Mouse (Mus musculus) embryonic fibroblast, embryonic 13.5 days (primary cell): ENCODE measurements around the gene Odf2l. TPM values are rescaled to one million over a fixed set of nuclear protein-coding genes. Genes with fewer than 3 reads are reported as not detected.

ENCODE experiments used
- H3K27ac ChIP-seq: 2 replicates; pipeline ENCODE4 v1.5.1; 2012; ENCODE audit warnings: low read length, control low read depth, inconsistent platforms; ENCODE audit not compliant: insufficient read depth
- H3K4me1 ChIP-seq: 2 replicates; pipeline ENCODE4 v1.6.1; 2011; ENCODE audit warnings: low read length; ENCODE audit not compliant: control insufficient read depth, insufficient read depth
- H3K4me3 ChIP-seq: 2 replicates; pipeline ENCODE4 v1.5.1; 2011; ENCODE audit warnings: mild to moderate bottlenecking, control low read depth, low read length; ENCODE audit not compliant: insufficient read depth
- CTCF ChIP-seq: IDR thresholded peaks from 2 replicates; pipeline ENCODE4 v1.5.1; 2011; ENCODE audit warnings: mild to moderate bottlenecking, control low read depth, low read length, moderate library complexity, borderline replicate concordance; ENCODE audit not compliant: insufficient read depth
- POLR2A ChIP-seq: IDR thresholded peaks from 2 replicates; pipeline ENCODE4 v1.6.1; 2011; ENCODE audit warnings: low read depth, mild to moderate bottlenecking, control low read depth, low read length, moderate library complexity
- polyA plus RNA-seq: library from polyadenylated mRNA; stranded (reverse); fragments of >200 nt; gene quantifications from 2 replicates; pipeline ENCODE4 v1.2.4, GENCODE M21; 2011; ENCODE audit warnings: low read depth; ENCODE audit not compliant: missing spikeins, insufficient read length

Gene Odf2l
- 22.4 and 40.7 TPM in 2 replicates for polyA plus RNA-seq

DNA sequence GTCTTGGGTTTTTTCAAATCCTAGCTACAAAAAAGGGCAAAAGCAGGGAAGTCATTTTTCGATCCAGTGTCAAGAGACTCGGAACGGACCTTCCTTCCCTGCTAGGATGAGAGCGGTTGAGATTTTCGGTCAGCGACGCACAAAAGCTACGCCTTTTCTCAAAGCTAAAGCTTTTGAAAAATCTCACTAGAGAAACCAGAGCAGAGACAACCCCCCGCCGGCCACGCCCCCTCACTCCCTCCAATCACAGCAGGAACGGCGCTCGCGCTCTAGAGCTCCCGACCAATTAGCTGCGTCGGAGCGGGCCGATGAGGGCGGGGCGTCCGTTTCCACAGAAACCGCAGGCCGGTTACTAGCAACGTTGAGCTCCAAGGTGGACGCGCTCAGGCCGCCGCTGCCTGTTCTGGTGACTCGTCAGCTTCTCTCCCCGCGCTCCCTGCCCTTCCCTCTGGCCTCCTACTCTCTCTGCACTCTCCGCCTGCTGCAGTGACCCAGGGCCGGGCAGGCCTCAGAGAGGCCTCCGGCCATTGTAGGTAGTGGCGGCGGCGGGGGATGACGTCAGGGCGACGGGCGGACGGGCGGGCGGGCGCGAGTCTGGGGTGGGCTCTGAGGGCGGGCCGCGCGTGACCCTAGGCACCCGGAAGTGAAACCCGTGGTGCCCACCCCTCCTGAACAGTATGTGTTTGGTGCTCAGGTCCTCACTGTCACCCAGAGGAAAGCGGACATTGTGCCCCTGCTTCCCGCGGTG, at the start of gene Odf2l:
Gene Odf2l (plus strand): TSS at position 335 of the 748 bp plus-strand sequence.
- TF ChIP-seq CTCF (no peak), POLR2A (peak; percentile 88)
- peaks cover 6% of the 10 kb centered on the region; the same call in 1 of the 2 replicates for H3K4me1 ChIP-seq
- H3K27ac ChIP-seq = peak within 1 kb of the TSS; percentile 95
- H3K4me3 ChIP-seq = peak within 1 kb of the TSS; percentile 76

DNA sequence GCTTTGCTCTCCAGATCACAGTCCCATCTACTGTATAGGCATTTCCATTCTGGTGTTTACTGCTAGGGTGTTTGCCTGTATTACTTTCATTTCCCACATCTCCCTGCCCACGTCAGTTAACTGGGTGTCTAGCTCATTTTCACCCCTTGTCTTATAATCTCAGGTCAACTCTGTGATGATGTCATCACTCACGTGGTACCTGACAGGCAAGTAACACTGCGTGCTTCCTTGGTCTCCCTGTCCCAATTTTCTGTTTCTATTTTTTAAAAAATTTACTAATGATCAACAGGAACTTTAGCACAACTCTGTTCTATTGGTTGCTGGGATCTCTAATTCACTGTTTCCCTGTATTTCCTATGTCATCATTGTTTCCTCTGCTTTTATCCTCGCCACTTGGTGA, 49.4 kb upstream of the Odf2l start:
- TF ChIP-seq CTCF (no peak), POLR2A (no peak)
- no peaks in the 10 kb centered on the region for H3K4me1 ChIP-seq
- H3K4me3 ChIP-seq = no peak overlapping the region
- H3K27ac ChIP-seq = no peak overlapping the region

DNA sequence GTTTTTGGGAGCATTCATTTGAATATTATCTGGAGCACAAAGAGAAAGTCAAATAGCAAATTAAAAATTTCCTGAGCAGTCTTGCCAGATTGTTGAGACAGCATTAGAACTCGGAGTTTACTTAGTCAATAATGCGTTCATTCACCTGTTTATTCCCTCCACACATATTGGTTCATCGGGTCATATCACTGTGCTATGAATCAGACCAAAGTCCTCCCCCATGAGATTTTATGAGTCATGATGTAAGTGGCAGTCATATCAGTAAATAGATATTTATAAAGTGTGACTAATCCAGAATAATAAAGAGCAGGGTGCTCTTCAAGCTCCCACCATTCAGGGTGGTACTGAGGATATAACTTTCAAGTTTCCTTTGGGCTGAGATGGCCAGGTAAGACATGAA, 46.0 kb upstream of the Odf2l start:
- Histone ChIP-seq H3K4me1 (no peaks in the 10 kb centered on the region), H3K27ac (no peak overlapping the region), H3K4me3 (no peak overlapping the region)
- no peak for TF ChIP-seq POLR2A
- no peak for TF ChIP-seq CTCF

DNA sequence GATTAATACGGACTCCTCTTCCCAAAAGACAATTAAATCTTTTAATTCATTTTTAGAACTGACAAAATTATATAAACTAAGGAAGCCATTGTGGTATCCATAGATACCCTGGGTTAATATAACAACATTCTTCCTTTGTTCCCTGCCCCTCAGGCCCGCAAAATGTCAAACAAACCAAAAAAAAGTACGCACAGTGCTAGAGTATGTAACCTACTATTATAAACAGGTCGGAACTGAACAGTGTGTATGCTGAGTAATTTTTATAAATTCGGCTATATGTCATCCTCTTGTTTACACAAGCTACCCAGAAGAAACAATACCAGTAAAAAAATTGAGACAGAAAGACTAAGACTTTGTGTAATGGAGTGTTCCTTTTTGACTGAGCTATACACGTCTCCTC, 40.0 kb upstream of the Odf2l start:
- H3K4me1 ChIP-seq = no peaks in the 10 kb centered on the region
- no peak for TF ChIP-seq CTCF
- no peak for TF ChIP-seq POLR2A
- H3K4me3 ChIP-seq = no peak overlapping the region
- no peak overlapping the region for H3K27ac ChIP-seq

DNA sequence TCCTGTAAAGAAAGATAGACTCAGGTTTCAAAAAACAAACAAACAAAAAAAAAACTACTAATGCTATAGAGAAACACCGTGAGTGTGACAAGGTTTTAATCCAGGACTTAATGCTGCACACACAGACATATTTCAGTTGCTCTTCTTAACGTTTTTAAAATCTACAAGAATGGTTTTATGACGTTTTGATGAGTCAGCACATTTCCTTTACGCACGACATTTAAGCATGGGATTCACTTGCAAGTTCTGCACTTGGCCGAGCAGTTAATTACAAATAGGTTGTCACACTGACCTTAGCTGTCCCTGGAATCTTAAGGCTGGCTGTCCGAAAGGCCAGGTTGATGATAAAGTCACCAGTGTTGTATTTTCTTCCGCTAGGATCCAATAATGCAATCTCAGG, 37.5 kb upstream of the Odf2l start:
- TF ChIP-seq POLR2A = no peak
- no peak for TF ChIP-seq CTCF
- Histone ChIP-seq H3K27ac (no peak overlapping the region), H3K4me1 (no peaks in the 10 kb centered on the region), H3K4me3 (no peak overlapping the region)

DNA sequence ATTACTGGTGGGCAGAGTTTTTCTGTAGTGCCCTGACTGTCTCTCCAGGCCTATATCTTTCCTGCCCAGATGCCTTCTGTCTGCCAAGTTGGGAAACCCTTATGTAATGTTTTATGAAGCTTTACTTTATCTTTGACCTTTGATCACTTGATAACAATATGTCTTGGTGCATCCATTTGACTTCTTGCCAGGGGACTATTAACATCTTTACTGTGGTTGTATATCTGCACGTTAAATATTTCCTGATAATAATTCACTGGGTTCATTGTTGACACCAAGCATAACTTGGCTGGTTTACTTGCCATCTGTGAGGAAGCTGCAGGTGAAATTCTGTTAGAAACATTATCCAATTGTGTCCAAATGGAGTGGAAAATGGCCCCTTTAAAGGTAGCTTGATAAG, 35.3 kb upstream of the Odf2l start:
- Histone ChIP-seq H3K4me1 (no peaks in the 10 kb centered on the region), H3K4me3 (no peak overlapping the region), H3K27ac (no peak overlapping the region)
- no peak for TF ChIP-seq CTCF
- no peak for TF ChIP-seq POLR2A

DNA sequence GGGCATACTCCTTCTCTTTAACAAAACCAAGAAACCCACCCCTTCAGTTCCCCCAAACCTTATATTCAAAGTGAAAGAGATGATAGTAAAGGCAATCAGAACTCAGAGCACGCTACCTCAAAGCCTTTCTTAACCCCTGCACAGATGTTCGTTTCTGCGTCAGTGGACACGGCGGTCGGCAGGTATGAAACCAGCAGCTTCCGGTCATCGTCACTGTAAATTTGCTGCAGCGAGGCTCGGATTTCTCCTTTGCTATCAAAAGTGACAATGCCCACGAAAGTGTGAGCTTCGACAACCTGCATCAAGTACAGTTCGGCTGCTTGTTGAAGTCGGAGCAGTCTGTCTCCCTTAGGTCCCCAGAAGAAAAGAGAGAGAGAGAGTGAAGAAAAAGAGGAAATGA, 32.2 kb upstream of the Odf2l start:
- TF ChIP-seq CTCF = no peak
- no peak for TF ChIP-seq POLR2A
- no peak overlapping the region for H3K4me3 ChIP-seq
- no peaks in the 10 kb centered on the region for H3K4me1 ChIP-seq
- no peak overlapping the region for H3K27ac ChIP-seq

DNA sequence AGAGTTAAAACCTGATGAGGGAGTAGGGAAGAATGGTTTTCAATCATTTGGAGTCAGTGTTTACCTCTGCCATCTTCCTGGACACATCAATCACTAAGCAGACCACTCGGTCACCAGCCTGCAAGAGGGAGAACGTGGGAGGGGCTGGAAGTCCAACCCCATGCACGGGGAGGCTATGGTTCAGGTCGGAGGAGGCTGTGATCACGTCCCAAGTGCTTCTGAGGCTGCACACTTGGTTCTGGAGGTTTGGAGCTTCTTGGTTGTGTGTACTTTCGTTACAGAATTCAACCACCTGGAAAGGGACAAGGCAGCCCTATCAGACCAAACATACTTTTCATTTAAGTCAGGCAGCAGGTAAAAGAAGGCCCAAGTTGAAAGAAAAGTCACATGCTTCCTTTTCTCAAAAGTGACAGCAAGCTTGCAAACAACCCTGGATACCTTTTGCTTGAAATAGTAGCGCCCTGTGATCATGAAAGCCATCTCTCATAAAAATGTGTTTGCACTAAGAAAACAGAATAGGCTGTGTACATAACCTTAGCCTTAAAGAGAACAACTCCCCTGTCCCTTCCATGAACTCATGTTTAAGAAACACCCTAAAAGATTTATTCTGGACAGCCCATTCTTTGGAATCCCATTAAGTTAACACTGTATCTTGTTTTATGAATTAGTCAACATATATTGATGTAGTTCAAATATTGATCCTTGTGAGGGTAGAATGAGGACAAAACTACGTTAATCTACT, 30.4 kb upstream of the Odf2l start:
- no peak overlapping the region for H3K27ac ChIP-seq

DNA sequence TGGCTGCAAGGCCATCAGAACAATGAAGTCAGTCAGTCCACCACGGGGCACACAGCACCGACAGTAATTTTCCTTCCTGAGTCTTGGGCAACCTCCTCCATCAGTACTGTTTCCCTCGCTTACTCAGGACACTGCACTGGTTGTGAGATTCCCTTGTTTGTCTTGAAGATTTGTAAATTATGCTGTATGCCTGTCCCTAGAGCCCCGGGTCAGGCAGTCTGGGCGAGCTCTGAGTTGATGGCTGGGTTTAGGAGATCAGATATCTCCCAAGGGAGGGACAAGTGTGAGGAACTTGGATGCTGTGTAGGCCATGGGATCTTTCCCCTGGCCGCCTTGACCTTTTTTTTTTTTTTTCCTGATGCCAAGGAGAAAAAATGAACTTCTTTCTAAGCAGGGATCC, 19.1 kb upstream of the Odf2l start, which contains the start of gene Clca2:
Gene Clca2 (minus strand): TSS at position 153 of the 400 bp plus-strand sequence.
- TF ChIP-seq CTCF (no peak), POLR2A (no peak)
- Histone ChIP-seq H3K4me1 (peaks cover 18% of the 10 kb centered on the region), H3K4me3 (no peak within 1 kb of the TSS), H3K27ac (no peak within 1 kb of the TSS)

More for the DNA sequence above, 30.4 kb upstream of the Odf2l start:
- TF ChIP-seq CTCF (no peak), POLR2A (no peak)
- no peaks in the 10 kb centered on the region for H3K4me1 ChIP-seq
- H3K4me3 ChIP-seq = no peak overlapping the region
